Mouse (Mus musculus) G1E-ER4 (cell line): ENCODE data around the gene Basp1. TPM values are rescaled to one million over a fixed set of nuclear protein-coding genes. Genes with fewer than 3 reads are reported as not detected.

Experiments
- GATA1 ChIP-seq: IDR thresholded peaks from one replicate; pipeline ENCODE4 v1.8.0; 2012; ENCODE audit warnings: low read length, inconsistent platforms
- polyA plus RNA-seq: library from polyadenylated mRNA; stranded (reverse); fragments of >175 nt; gene quantifications from 2 replicates; pipeline ENCODE4 v1.2.3, GENCODE M21; 2012

The Basp1 gene
- polyA plus RNA-seq, 1 experiment = not detected

DNA sequence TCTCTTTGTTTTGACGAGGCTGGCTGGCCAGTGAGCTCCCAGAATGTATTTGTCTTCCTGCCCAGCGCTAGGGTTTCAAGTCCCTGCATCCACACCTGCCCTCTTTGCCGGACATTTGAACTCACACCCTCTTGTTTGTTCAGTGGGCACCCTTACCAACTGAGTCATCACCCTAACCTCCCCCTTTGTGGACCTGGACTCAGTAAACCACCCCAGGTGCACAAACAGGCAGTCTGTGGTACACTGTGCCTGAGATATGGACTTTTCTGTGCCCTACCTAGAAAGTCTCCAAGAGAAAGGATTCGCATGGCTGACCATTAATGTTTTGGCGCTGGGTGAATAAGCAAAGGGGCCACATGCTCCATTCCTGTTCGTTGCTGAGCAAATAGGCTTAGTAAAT is 70.3 kb downstream of the Basp1 start:
- TF ChIP-seq GATA1 = no peak

DNA sequence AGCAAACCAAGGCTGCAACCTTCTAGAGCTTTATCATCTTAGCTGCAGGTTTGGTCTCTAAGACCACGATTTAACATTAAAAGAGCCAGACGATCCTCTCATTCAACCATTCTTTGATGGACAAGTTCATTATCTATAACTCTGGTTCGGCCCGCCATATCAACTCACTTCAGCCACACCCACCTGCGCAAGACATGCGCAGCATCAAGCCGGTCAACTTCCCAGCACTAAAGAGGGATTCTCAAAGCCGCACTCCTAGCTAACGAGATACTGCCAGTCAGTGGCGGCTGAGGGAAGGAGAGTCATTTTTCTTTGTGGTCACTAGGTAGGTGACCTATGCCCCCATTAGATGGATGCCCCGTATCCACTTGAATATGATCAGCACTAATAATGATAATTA is 78.3 kb downstream of the Basp1 start:
- no peak for TF ChIP-seq GATA1

DNA sequence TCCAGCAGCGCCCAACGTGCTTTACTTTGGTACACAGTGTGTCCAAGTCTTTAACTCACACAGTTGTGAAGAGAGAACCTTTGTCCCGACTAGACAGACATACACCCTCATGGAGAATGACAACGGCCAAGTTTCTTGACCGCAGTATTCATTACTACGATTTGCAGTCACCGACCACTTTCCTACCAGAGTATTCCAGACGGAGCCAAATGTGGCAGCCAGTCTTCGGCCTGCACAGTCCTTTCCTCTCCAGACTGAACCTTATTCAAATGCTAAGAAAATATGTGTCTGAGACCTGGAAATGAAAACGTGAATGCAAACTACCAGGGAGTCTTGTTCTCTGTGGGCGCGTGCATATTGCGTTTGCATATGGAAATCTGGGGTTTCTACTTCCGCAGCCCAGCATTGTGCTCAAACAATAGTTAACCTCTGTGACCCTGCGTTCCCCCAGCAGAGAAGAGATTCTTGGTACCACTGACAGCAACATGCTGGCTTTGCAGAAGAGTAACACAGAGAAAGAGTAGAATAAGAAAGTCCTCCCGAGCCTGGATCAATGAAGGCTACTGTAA is 81.6 kb downstream of the Basp1 start:
- no peak for TF ChIP-seq GATA1

DNA sequence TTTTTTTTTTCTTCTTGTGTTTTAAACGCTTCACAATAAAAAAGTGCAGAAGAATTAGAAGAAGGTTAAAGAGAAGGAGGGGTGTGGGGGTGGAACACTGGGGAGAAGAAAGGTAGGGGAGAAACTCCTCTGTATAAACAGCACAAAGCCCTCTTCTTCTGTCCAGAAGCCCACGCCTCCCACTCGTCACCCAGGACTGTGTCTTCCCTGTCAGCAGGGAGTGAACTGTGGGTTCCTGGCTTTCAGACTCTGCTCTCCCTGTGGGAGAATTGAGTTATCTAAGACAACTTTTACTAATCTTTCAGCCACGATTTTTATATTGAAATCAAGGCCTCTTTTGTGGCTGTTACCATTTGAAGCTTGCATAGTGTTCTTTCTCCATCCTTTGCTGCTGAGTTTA is 82.6 kb downstream of the Basp1 start:
- no peak for TF ChIP-seq GATA1

DNA sequence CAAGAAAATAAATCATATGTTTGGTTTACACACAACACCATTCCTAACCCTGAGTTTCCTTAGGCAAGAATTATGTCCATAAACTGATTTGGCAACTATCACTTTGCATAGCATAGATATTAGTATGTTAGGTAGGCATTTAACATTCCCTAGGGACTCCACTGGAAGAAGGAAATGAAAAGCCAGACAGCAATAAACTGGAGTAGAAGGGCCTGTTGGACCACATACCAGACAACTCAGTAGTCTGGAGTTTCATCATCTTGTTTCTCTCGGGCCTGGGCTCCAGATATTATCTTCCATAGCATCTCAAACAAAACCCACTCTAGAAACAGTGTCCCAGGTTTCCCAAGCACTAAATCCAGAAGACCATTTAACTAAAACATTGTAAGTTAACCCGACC is 91.0 kb downstream of the Basp1 start:
- TF ChIP-seq GATA1 = no peak

DNA sequence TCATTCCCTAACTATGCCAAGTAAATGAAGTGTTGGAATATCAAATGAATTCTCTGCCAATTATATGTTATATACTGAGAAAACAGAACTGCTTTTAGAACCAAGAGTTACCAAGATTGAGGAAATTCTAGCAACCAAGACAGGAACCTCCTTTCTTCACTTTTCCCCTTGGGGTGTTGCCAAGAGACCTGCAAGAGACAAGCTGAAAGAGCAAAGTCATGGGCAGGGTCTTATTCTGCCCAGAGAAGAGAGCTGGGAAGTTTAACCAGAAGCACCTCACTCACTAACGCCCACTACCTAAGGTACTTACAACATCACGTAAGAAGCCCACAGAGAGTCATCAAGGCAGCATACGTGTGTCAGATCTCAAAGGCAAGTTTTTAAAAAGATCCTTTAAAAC is 91.5 kb downstream of the Basp1 start:
- no peak for TF ChIP-seq GATA1

DNA sequence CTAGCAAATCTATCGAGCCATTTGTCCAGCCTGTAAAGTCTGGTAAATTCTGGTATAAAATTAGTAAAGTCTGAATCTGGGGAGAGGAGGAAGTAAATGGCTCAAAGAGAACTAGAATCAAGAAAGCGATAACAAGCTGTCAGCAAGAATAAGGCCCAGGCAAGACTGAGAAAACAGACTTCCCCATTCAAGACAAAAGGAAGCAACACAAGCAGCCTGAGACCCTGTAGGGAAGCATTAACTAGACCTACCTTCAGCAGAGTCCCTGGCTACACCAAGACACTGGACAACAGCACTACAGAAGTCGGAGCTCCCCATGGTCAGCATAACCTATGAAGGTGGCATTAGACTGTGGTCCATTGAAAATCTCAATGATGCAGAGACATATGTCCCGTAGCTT is 91.9 kb downstream of the Basp1 start:
- no peak for TF ChIP-seq GATA1

DNA sequence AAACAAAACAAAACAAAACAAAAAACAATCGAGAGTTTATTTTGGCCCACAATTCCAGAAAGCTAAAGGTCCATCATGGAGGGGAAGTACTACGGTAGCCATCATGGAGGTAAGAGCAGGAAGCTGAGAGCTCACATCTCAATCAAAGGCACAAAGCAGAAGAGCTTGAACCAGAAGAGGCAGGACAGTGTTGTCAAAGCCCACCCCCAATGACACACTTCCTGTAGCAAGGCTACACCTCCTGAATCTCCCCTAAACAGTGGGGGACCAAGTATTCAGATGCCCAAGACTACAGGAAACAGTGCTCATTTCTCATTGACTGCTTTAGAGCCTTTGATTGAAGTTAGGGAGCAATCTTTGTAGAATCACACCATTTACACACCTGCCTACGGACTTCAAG is 99.1 kb downstream of the Basp1 start:
- TF ChIP-seq GATA1 = no peak

Other genes with a start within 250 kb of the Basp1 start
- not detected in 2 replicates for gene Myo10, start 208.8 kb upstream of the Basp1 start, polyA plus RNA-seq